Mouse (Mus musculus) intestine, postnatal 0 days (tissue): ENCODE measurements around the gene Pard3. TPM values are rescaled to one million over a fixed set of nuclear protein-coding genes. Genes with fewer than 3 reads are reported as not detected.

Experiments used
- ATAC-seq: fragments of 200-750 bp; cut with Nextera tagmentation; 2 replicates; pipeline ENCODE4 v1.8.0; 2017; ENCODE audit warnings: mild to moderate bottlenecking, moderate TSS enrichment, moderate library complexity
- H3K27ac ChIP-seq: fragments of 300-500 bp; sonication (generic); 2 replicates; pipeline ENCODE4 v1.5.1; 2014; ENCODE audit warnings: mild to moderate bottlenecking, low read depth, low read length, moderate library complexity
- H3K27me3 ChIP-seq: fragments of 300-500 bp; sonication (generic); replicated peaks from 2 replicates; pipeline ENCODE4 v1.6.1; 2014; ENCODE audit warnings: low read length, mixed read lengths; ENCODE audit not compliant: control insufficient read depth, insufficient read depth
- H3K36me3 ChIP-seq: fragments of 300-500 bp; sonication (generic); 2 replicates; pipeline ENCODE4 v1.6.1; 2014; ENCODE audit warnings: mild to moderate bottlenecking, moderate library complexity; ENCODE audit not compliant: control insufficient read depth, insufficient read depth
- H3K4me1 ChIP-seq: fragments of 300-500 bp; sonication (generic); replicated peaks from 2 replicates; pipeline ENCODE4 v1.6.1; 2014; ENCODE audit warnings: antibody characterized with exemption, low read length, mixed read lengths; ENCODE audit not compliant: control insufficient read depth, insufficient read depth
- H3K4me2 ChIP-seq: fragments of 300-500 bp; sonication (generic); replicated peaks from 2 replicates; pipeline ENCODE4 v1.6.1; 2014; ENCODE audit warnings: low read depth, mild to moderate bottlenecking, moderate library complexity
- H3K4me3 ChIP-seq: fragments of 300-500 bp; sonication (generic); 2 replicates; pipeline ENCODE4 v1.5.1; 2014; ENCODE audit warnings: low read depth, low read length
- H3K9ac ChIP-seq: fragments of 300-500 bp; sonication (generic); 2 replicates; pipeline ENCODE4 v1.6.1; 2014; ENCODE audit warnings: mild to moderate bottlenecking, low read depth, low read length
- H3K9me3 ChIP-seq: fragments of 300-500 bp; sonication (generic); 2 replicates; pipeline ENCODE4 v1.6.1; 2016; ENCODE audit warnings: mixed run types; ENCODE audit not compliant: control insufficient read depth
- CTCF ChIP-seq: sonication (generic); IDR thresholded peaks from 2 replicates; pipeline ENCODE4 v1.5.1; 2016; ENCODE audit warnings: low read depth, mild to moderate bottlenecking, control low read depth, antibody characterized with exemption, moderate library complexity
- WGBS: fragments of 180-500 bp; shearing (Covaris S2); extraction: QIAGEN DNeasy Blood & Tissue Kit; methylation state at CpG from one replicate; pipeline ENCODE4 v1.1.7; 2014; 5-methylcytosine and 5-hydroxymethylcytosine counted together
- polyA plus RNA-seq: library from polyadenylated mRNA; unstranded; fragments of >200 nt; fragmentation: Nextera tagmentation; extraction: Ambion mirVana; gene quantifications from 2 replicates; pipeline ENCODE4 v1.2.1, GENCODE M21; 2015

Pard3 gene
- polyA plus RNA-seq, 1 experiment from 2014 or later: 12.5 TPM

- no peak for ATAC-seq
- Histone ChIP-seq H3K4me2 (no peak overlapping the region), H3K27ac (no peak overlapping the region), H3K9me3 (no peaks in the 10 kb centered on the region), H3K4me3 (no peak overlapping the region), H3K4me1 (no peaks in the 10 kb centered on the region), H3K36me3 (no peaks in the 10 kb centered on the region), H3K9ac (no peak overlapping the region), H3K27me3 (no peaks in the 10 kb centered on the region)
- TF ChIP-seq CTCF: no peak
- 64% methylated on average over 5 of the region's 5 CpGs for WGBS
Measured at GRCm38 (mm10) chr8:127553582-127553981, 489.9 kb downstream of the Pard3 start.

GRCm38 (mm10) chr8:127555795-127556194, 492.1 kb downstream of the Pard3 start:
- Histone ChIP-seq H3K27me3 (no peaks in the 10 kb centered on the region), H3K36me3 (no peaks in the 10 kb centered on the region), H3K4me2 (no peak overlapping the region), H3K9me3 (no peaks in the 10 kb centered on the region), H3K9ac (no peak overlapping the region), H3K27ac (no peak overlapping the region), H3K4me1 (no peaks in the 10 kb centered on the region), H3K4me3 (no peak overlapping the region)
- WGBS: 56% methylated on average over 2 of the region's 2 CpGs
- TF ChIP-seq CTCF: no peak
- ATAC-seq: no peak

- no peak for ATAC-seq
- Histone ChIP-seq H3K9ac (no peak overlapping the region), H3K27ac (no peak overlapping the region), H3K9me3 (no peaks in the 10 kb centered on the region), H3K27me3 (no peaks in the 10 kb centered on the region), H3K4me1 (no peaks in the 10 kb centered on the region), H3K4me3 (no peak overlapping the region), H3K4me2 (no peak overlapping the region), H3K36me3 (no peaks in the 10 kb centered on the region)
- WGBS: 77% methylated on average over 11 of the region's 11 CpGs
- TF ChIP-seq CTCF: no peak
Measured at GRCm38 (mm10) chr8:127556964-127557363, 493.3 kb downstream of the Pard3 start.

GRCm38 (mm10) chr8:127557566-127557965, 493.9 kb downstream of the Pard3 start:
- ATAC-seq: no peak
- Histone ChIP-seq H3K27ac (no peak overlapping the region), H3K36me3 (no peaks in the 10 kb centered on the region), H3K4me2 (no peak overlapping the region), H3K4me1 (no peaks in the 10 kb centered on the region), H3K9ac (no peak overlapping the region), H3K9me3 (no peaks in the 10 kb centered on the region), H3K27me3 (no peaks in the 10 kb centered on the region), H3K4me3 (no peak overlapping the region)
- TF ChIP-seq CTCF: no peak

- Histone ChIP-seq H3K9me3 (no peaks in the 10 kb centered on the region), H3K9ac (no peak overlapping the region), H3K4me1 (no peaks in the 10 kb centered on the region), H3K4me3 (no peak overlapping the region), H3K4me2 (no peak overlapping the region), H3K36me3 (no peaks in the 10 kb centered on the region), H3K27ac (no peak overlapping the region), H3K27me3 (no peaks in the 10 kb centered on the region)
- 78% methylated on average over 5 of the region's 5 CpGs for WGBS
- no peak for TF ChIP-seq CTCF
- no peak for ATAC-seq
Measured at GRCm38 (mm10) chr8:127563634-127564033, 499.9 kb downstream of the Pard3 start.

- Histone ChIP-seq H3K27me3 (no peaks in the 10 kb centered on the region), H3K27ac (no peak overlapping the region), H3K4me1 (no peaks in the 10 kb centered on the region), H3K9me3 (no peaks in the 10 kb centered on the region), H3K4me3 (no peak overlapping the region), H3K36me3 (no peaks in the 10 kb centered on the region), H3K9ac (no peak overlapping the region), H3K4me2 (no peak overlapping the region)
- no peak for ATAC-seq
- WGBS: 52% methylated on average over 4 of the region's 4 CpGs
- TF ChIP-seq CTCF: no peak
Measured at GRCm38 (mm10) chr8:127564426-127564825, 500.7 kb downstream of the Pard3 start.

- WGBS: 65% methylated on average over 5 of the region's 5 CpGs
- no peak overlapping the region for H3K27ac ChIP-seq
- no peaks in the 10 kb centered on the region for H3K4me1 ChIP-seq
Measured at GRCm38 (mm10) chr8:127569212-127569611, 505.5 kb downstream of the Pard3 start.

More at GRCm38 (mm10) chr8:127569212-127569611, 505.5 kb downstream of the Pard3 start:
- H3K27me3 ChIP-seq: no peaks in the 10 kb centered on the region
- H3K4me2 ChIP-seq: no peak overlapping the region
- ATAC-seq: no peak
- no peak overlapping the region for H3K9ac ChIP-seq
- H3K9me3 ChIP-seq: no peaks in the 10 kb centered on the region
- no peak for TF ChIP-seq CTCF
- no peak overlapping the region for H3K4me3 ChIP-seq
- no peaks in the 10 kb centered on the region for H3K36me3 ChIP-seq
